Mouse (Mus musculus) C2C12 (cell line): ENCODE data around the gene Gm15557. TPM values are rescaled to one million over a fixed set of nuclear protein-coding genes. Genes with fewer than 3 reads are reported as not detected.

Source experiments
- H3K27me3 ChIP-seq: one replicate; pipeline ENCODE4 v1.6.1; 2011; ENCODE audit not compliant: control insufficient read depth, insufficient read depth, insufficient read length
- H3K36me3 ChIP-seq: one replicate; pipeline ENCODE4 v1.6.1; 2011; ENCODE audit not compliant: control insufficient read depth, insufficient read depth
- H3K4me3 ChIP-seq: one replicate; pipeline ENCODE4 v1.5.1; 2011; ENCODE audit warnings: mild to moderate bottlenecking, control low read depth; ENCODE audit not compliant: poor library complexity, insufficient read depth, severe bottlenecking
- H3K79me2 ChIP-seq: one replicate; pipeline ENCODE4 v1.6.1; 2011; ENCODE audit not compliant: control insufficient read depth, insufficient read depth
- H3K79me3 ChIP-seq: one replicate; pipeline ENCODE4 v1.6.1; 2011; ENCODE audit warnings: low read depth, control low read depth
- H3ac ChIP-seq: one replicate; pipeline ENCODE3; 2011; ENCODE audit warnings: low read depth; ENCODE audit not compliant: control insufficient read depth, insufficient read length
- CEBPB ChIP-seq: IDR thresholded peaks from one replicate; pipeline ENCODE4 v1.6.1; 2011; ENCODE audit warnings: low read depth, mild to moderate bottlenecking, control low read depth, moderate library complexity
- CTCF ChIP-seq: IDR thresholded peaks from one replicate; pipeline ENCODE4 v1.5.1; 2011; ENCODE audit not compliant: control insufficient read depth, insufficient read depth, insufficient read length
- FOSL1 ChIP-seq: IDR thresholded peaks from one replicate; pipeline ENCODE4 v1.8.0; 2011; ENCODE audit warnings: mild to moderate bottlenecking, low read length; ENCODE audit not compliant: poor library complexity, insufficient read depth, severe bottlenecking
- MAX ChIP-seq: IDR thresholded peaks from one replicate; pipeline ENCODE4 v1.6.1; 2011; ENCODE audit warnings: mild to moderate bottlenecking, control low read depth
- MYOD1 ChIP-seq: IDR thresholded peaks from one replicate; pipeline ENCODE4 v1.6.1; 2011; ENCODE audit warnings: low read depth; ENCODE audit not compliant: control insufficient read depth, insufficient read length
- MYOG ChIP-seq: IDR thresholded peaks from one replicate; pipeline ENCODE4 v1.6.1; 2011; ENCODE audit not compliant: control insufficient read depth, insufficient read length; ENCODE audit errors: extremely low read depth
- USF1 ChIP-seq: IDR thresholded peaks from one replicate; pipeline ENCODE4 v1.6.1; 2011; ENCODE audit warnings: low read depth, mild to moderate bottlenecking, control low read depth, moderate library complexity
- polyA plus RNA-seq: library from polyadenylated mRNA; unstranded; fragments of >200 nt; fragmentation: generic; extraction: Trizol; gene quantifications from one replicate; pipeline ENCODE4 v1.2.1, GENCODE M21; 2012; ENCODE audit warnings: missing spikeins

Gm15557 gene
- polyA plus RNA-seq, 1 experiment: not detected

GRCm38 (mm10) chr2:155941697-155942442 lies 1.3 kb downstream of the Gm15557 start:
- TF ChIP-seq MAX: no peak
- TF ChIP-seq CEBPB: no peak
- TF ChIP-seq CTCF: no peak
- TF ChIP-seq MYOG: no peak
- TF ChIP-seq MYOD1: no peak
- no peak for TF ChIP-seq FOSL1
- no peak for TF ChIP-seq USF1
- Histone ChIP-seq H3K79me3 (no peaks in the 10 kb centered on the region), H3ac (no peak overlapping the region), H3K79me2 (no peaks in the 10 kb centered on the region), H3K36me3 (no peaks in the 10 kb centered on the region), H3K4me3 (no peak overlapping the region), H3K27me3 (no peaks in the 10 kb centered on the region)

- H3K79me2 ChIP-seq: no peaks in the 10 kb centered on the region
- H3K4me3 ChIP-seq: no peak overlapping the region
- no peak overlapping the region for H3ac ChIP-seq
- TF ChIP-seq CTCF (no peak), MYOD1 (no peak), USF1 (no peak), MAX (no peak), CEBPB (no peak), MYOG (no peak), FOSL1 (no peak)
- H3K36me3 ChIP-seq: no peaks in the 10 kb centered on the region
- H3K27me3 ChIP-seq: no peaks in the 10 kb centered on the region
- no peaks in the 10 kb centered on the region for H3K79me3 ChIP-seq
Observed at GRCm38 (mm10) chr2:155943463-155943862, 2.9 kb downstream of the Gm15557 start.

GRCm38 (mm10) chr2:155944685-155945084 lies 4.2 kb downstream of the Gm15557 start:
- Histone ChIP-seq H3K79me2 (no peaks in the 10 kb centered on the region), H3K27me3 (no peaks in the 10 kb centered on the region), H3K4me3 (no peak overlapping the region), H3ac (no peak overlapping the region), H3K79me3 (no peaks in the 10 kb centered on the region), H3K36me3 (no peaks in the 10 kb centered on the region)
- TF ChIP-seq MAX (no peak), USF1 (no peak), MYOG (no peak), CTCF (no peak), CEBPB (no peak), MYOD1 (no peak), FOSL1 (no peak)

- H3K4me3 ChIP-seq: no peak within 1 kb of the TSS
- no peak within 1 kb of the TSS for H3ac ChIP-seq
- no peaks in the 10 kb centered on the region for H3K36me3 ChIP-seq
- H3K79me3 ChIP-seq: no peaks in the 10 kb centered on the region
- H3K79me2 ChIP-seq: no peaks in the 10 kb centered on the region
- TF ChIP-seq MYOG (no peak), FOSL1 (no peak), MAX (no peak), CEBPB (no peak), CTCF (no peak), MYOD1 (no peak)
- no peaks in the 10 kb centered on the region for H3K27me3 ChIP-seq
Observed at GRCm38 (mm10) chr2:155945124-155945523, 4.6 kb downstream of the Gm15557 start, which contains the start of gene Gdf5. TSS of gene Gdf5 (minus strand) at chr2:155945367.

- no peak overlapping the region for H3ac ChIP-seq
- TF ChIP-seq CTCF: no peak
- TF ChIP-seq MYOD1: no peak
- no peak for TF ChIP-seq USF1
- no peak for TF ChIP-seq MYOG
- TF ChIP-seq FOSL1: no peak
- no peak for TF ChIP-seq MAX
- no peak for TF ChIP-seq CEBPB
- no peaks in the 10 kb centered on the region for H3K36me3 ChIP-seq
- H3K4me3 ChIP-seq: no peak overlapping the region
- no peaks in the 10 kb centered on the region for H3K79me2 ChIP-seq
- no peaks in the 10 kb centered on the region for H3K27me3 ChIP-seq
- H3K79me3 ChIP-seq: no peaks in the 10 kb centered on the region
Observed at GRCm38 (mm10) chr2:155945580-155945979, 5.1 kb downstream of the Gm15557 start.

- Histone ChIP-seq H3ac (no peak overlapping the region), H3K4me3 (no peak overlapping the region), H3K27me3 (no peaks in the 10 kb centered on the region), H3K79me3 (no peaks in the 10 kb centered on the region), H3K36me3 (no peaks in the 10 kb centered on the region), H3K79me2 (no peaks in the 10 kb centered on the region)
- TF ChIP-seq USF1 (no peak), FOSL1 (no peak), MYOD1 (no peak), MYOG (no peak), MAX (no peak), CTCF (peak; percentile 19), CEBPB (peak; percentile 22)
Observed at GRCm38 (mm10) chr2:155946069-155946468, 5.5 kb downstream of the Gm15557 start.
